Mouse (Mus musculus) G1E (cell line): ENCODE data around the gene Eya3. TPM values are rescaled to one million over a fixed set of nuclear protein-coding genes. Genes with fewer than 3 reads are reported as not detected.

ENCODE experiments used
- ATAC-seq: 2 replicates; pipeline ENCODE4 v1.8.0; 2016; ENCODE audit warnings: mild to moderate bottlenecking; ENCODE audit not compliant: insufficient number of reproducible peaks, poor library complexity, low FRiP score, severe bottlenecking; ENCODE audit errors: extremely low read depth
- DNase-seq: peaks from one replicate; pipeline ENCODE4 v3.0.0; 2012; ENCODE audit warnings: low spot score
- H3K27me3 ChIP-seq: 2 replicates; pipeline ENCODE4 v1.6.1; 2012; ENCODE audit warnings: mild to moderate bottlenecking, low read length, inconsistent platforms; ENCODE audit not compliant: insufficient read depth
- H3K36me3 ChIP-seq: replicated peaks from 2 replicates; pipeline ENCODE3; 2012; ENCODE audit warnings: mild to moderate bottlenecking, inconsistent platforms
- H3K4me1 ChIP-seq: 2 replicates; pipeline ENCODE4 v1.6.1; 2012; ENCODE audit warnings: low read depth, low read length, inconsistent platforms, mixed read lengths; ENCODE audit not compliant: insufficient read depth
- H3K4me3 ChIP-seq: 2 replicates; pipeline ENCODE4 v1.5.1; 2012; ENCODE audit warnings: low read depth, mild to moderate bottlenecking, inconsistent platforms, low read length, moderate library complexity, mixed read lengths
- H3K9me3 ChIP-seq: replicated peaks from 2 replicates; pipeline ENCODE4 v1.6.1; 2012; ENCODE audit warnings: inconsistent platforms
- CTCF ChIP-seq: IDR thresholded peaks from 2 replicates; pipeline ENCODE4 v1.5.1; 2012; ENCODE audit warnings: low read depth, low read length, inconsistent platforms, mixed read lengths
- GATA1 ChIP-seq: IDR thresholded peaks from 2 replicates; pipeline ENCODE4 v1.6.1; 2012; ENCODE audit warnings: borderline replicate concordance, low read length, inconsistent platforms, mixed read lengths
- GATA2 ChIP-seq: IDR thresholded peaks from 2 replicates; pipeline ENCODE4 v1.6.1; 2012; ENCODE audit warnings: low read depth, low read length, inconsistent platforms, borderline replicate concordance
- POLR2AphosphoS5 ChIP-seq: IDR thresholded peaks from 2 replicates; pipeline ENCODE4 v1.6.1; 2012; ENCODE audit warnings: low read depth, low read length, inconsistent platforms; ENCODE audit not compliant: insufficient replicate concordance
- TAL1 ChIP-seq: conservative IDR thresholded peaks from 2 replicates; pipeline ENCODE4 v1.6.1; 2012; ENCODE audit warnings: low read depth, low read length, inconsistent platforms, mixed read lengths
- polyA plus RNA-seq: library from polyadenylated mRNA; stranded (reverse); fragments of >175 nt; gene quantifications from 2 replicates; pipeline ENCODE4 v1.2.3, GENCODE M21; 2012
- total RNA-seq, 2 experiments: library from RNA; stranded (forward) in 1 of 2; stranded (reverse) in 1 of 2; fragments of 200-1000 nt in 1 of 2; fragments of >200 nt in 1 of 2; fragmentation: Nextera tagmentation in 1 of 2; gene quantifications; 2 replicates each; pipeline ENCODE4 v1.2.3; 2014 to 2017

Gene Eya3
- total and polyA plus RNA-seq, 3 experiments, result 4.3 to 101 (median 35.0) TPM

DNA sequence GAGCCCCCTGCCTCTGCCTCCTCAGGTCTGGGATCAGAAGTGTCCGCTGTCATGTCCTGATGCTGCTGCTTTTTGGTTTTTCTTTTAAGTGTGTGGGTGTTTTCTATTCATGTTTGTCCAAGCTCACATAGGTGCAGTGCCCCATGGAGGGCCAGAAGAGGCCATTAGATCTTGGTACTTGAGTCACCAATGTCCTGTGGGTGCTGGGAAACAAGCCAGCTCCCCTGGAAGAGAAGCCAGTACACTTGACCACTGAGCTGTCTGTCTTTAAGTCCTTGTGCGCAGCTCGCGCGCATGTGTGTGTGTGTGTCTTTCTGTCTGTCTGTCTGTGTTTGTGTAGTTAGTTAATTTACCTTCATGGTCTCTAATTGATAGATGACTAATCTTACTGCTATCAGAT lies 63.3 kb downstream of the Eya3 start:
- Histone ChIP-seq H3K4me3 (no peak overlapping the region), H3K4me1 (no peaks in the 10 kb centered on the region), H3K36me3 (peaks cover 91% of the 10 kb centered on the region), H3K9me3 (no peaks in the 10 kb centered on the region), H3K27me3 (no peaks in the 10 kb centered on the region)
- TF ChIP-seq TAL1 (no peak), CTCF (no peak), GATA2 (no peak), POLR2AphosphoS5 (no peak), GATA1 (no peak)
- no peak for DNase-seq
- ATAC-seq, result no peak

DNA sequence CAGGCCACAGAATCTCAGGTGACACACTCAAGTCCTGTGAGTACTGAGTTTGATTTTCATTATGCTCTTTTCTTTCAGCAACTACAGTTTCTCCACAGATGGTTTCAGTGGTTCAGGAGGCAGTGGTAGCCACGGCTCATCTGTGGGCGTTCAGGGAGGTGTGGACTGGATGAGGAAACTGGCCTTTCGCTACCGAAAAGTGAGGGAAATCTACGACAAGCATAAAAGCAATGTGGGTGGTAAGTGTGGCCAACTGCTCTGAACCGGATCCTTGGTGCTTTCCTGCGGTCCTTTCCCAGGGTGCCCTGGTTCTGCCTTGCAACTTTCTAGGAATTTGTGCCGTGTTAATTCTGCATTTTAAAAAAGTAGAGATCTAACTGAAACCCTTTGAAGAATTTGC lies 68.1 kb downstream of the Eya3 start:
- H3K36me3 ChIP-seq, result peaks cover 88% of the 10 kb centered on the region
- no peaks in the 10 kb centered on the region for H3K9me3 ChIP-seq
- H3K27me3 ChIP-seq, result no peaks in the 10 kb centered on the region
- H3K4me3 ChIP-seq, result no peak overlapping the region
- no peak for ATAC-seq
- DNase-seq, result no peak
- TF ChIP-seq GATA2, result no peak
- TF ChIP-seq CTCF, result no peak
- no peaks in the 10 kb centered on the region for H3K4me1 ChIP-seq

GRCm38 (mm10) chr4:132713181-132713580 lies 74.4 kb downstream of the Eya3 start:
- H3K27me3 ChIP-seq, result no peaks in the 10 kb centered on the region
- no peaks in the 10 kb centered on the region for H3K9me3 ChIP-seq
- H3K36me3 ChIP-seq, result peaks cover 70% of the 10 kb centered on the region
- DNase-seq (no peak), ATAC-seq (no peak)
- H3K4me3 ChIP-seq, result no peak overlapping the region
- no peaks in the 10 kb centered on the region for H3K4me1 ChIP-seq
- TF ChIP-seq TAL1 (no peak), GATA1 (no peak), POLR2AphosphoS5 (no peak)

DNA sequence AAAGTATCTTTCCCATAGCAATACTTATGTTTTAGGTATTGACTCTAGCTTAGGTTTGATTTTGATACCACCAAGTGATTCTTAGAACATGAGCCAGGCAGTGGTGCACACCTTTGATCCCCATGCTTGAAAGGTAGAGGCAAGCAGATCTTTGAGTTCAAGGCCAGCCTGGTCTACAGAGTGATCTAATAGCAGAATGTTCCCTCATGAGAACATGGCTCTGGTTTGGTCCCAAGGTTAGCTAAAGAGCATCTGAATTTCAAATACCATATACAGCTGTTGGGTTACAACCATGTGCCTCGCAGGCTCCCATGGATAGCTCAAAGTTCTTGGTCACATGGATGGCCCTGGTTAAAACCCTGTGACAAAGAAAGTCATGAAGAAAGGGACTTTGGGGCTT lies 79.5 kb downstream of the Eya3 start:
- H3K4me3 ChIP-seq, result no peak overlapping the region
- H3K27me3 ChIP-seq, result no peaks in the 10 kb centered on the region
- peaks cover 74% of the 10 kb centered on the region for H3K36me3 ChIP-seq
- H3K9me3 ChIP-seq, result no peaks in the 10 kb centered on the region
- DNase-seq, result no peak
- no peaks in the 10 kb centered on the region for H3K4me1 ChIP-seq
- no peak for TF ChIP-seq POLR2AphosphoS5
- TF ChIP-seq CTCF, result no peak
- no peak for TF ChIP-seq GATA2
- TF ChIP-seq TAL1, result no peak
- TF ChIP-seq GATA1, result no peak
- ATAC-seq, result no peak

DNA sequence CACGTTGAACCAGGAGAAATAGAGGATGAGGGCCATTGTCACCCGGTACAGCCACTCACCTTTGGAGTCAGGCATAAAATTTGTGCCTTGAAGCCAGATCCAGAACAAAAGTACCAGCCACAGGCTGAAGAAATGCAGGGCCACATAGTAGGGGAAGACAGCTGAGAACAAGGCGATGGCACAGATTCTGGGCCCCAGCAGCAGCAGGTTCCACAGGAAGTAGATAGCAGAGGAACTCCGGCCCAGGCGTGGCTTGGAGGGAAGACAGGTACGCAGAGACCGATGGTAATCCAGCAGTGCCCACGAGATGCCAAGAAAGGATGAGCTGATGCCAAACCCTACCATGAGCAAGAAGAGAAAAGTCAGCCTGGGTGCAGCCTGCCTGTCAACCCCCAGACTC lies 89.4 kb downstream of the Eya3 start:
- DNase-seq (no peak), ATAC-seq (no peak)
- Histone ChIP-seq H3K4me3 (no peak overlapping the region), H3K9me3 (no peaks in the 10 kb centered on the region), H3K36me3 (peaks cover 56% of the 10 kb centered on the region), H3K27me3 (no peaks in the 10 kb centered on the region; the same call in 1 of the 2 replicates), H3K4me1 (peaks cover 32% of the 10 kb centered on the region)
- TF ChIP-seq CTCF, result no peak
- no peak for TF ChIP-seq GATA2
- no peak for TF ChIP-seq POLR2AphosphoS5
- TF ChIP-seq TAL1, result no peak
- no peak for TF ChIP-seq GATA1

GRCm38 (mm10) chr4:132731616-132732015 lies 92.8 kb downstream of the Eya3 start:
- Histone ChIP-seq H3K27me3 (no peaks in the 10 kb centered on the region; the same call in 1 of the 2 replicates), H3K4me3 (peak overlapping the region; percentile 86), H3K4me1 (peaks cover 60% of the 10 kb centered on the region), H3K36me3 (peaks cover 27% of the 10 kb centered on the region), H3K9me3 (no peaks in the 10 kb centered on the region)
- TF ChIP-seq POLR2AphosphoS5, result no peak
- TF ChIP-seq GATA2, result no peak
- TF ChIP-seq GATA1, result no peak
- TF ChIP-seq TAL1, result no peak
- no peak for TF ChIP-seq CTCF
- DNase-seq (no peak), ATAC-seq (no peak)
